ENCODE assay signal across 25 mouse cellular contexts in the genomic region with DNA sequence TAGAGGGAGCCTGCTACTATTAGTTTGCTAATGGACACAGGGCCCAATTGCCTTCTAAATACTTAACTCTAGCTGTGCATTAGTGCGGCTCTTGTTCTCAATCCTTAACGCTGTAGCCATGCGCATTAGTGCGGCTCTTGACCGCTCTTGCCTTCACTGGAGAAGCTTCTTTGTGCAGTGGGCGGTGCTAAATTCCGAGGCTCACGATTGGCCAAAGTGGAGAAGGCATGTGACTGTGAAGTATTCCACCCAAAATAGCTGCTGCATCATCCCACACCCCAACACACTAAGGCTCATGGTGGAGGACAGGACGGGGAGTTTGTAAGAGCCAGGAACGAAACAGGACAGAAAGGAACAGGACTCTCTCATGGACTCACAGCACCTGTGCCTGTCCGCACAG. TPM values are rescaled to one million over a fixed set of nuclear protein-coding genes. Genes with fewer than 3 reads are reported as not detected.
DNase-seq lines count a peak whose midpoint lies in the region; ATAC-seq lines count a peak whose summit lies in the region.
"Had no signal": no experiment of that assay in that cellular context is flagged by ENCODE, and none has a peak within 500 bp of the region (broad histone marks: within the 10 kb centered on the region; RNA-seq: fewer than 3 reads in every experiment).

No protein-coding gene starts in this region.

- H3K27me3 ChIP-seq in heart, embryonic 10.5 days (ENCODE audit: insufficient read depth, poor library complexity, severe bottlenecking): 0 out of 2 replicates have a peak, but pooled peaks cover 8% of the 10 kb centered on the region
- H3K27me3 ChIP-seq in heart, embryonic 11.5 days (ENCODE audit: control insufficient read depth, insufficient read depth, low read length): no peaks in the 10 kb centered on the region
- H3K27me3 ChIP-seq in liver, embryonic 11.5 days (replicated peaks; ENCODE audit: control insufficient read depth, insufficient read depth, low read length): no peaks in the 10 kb centered on the region
- H3K27me3 ChIP-seq in embryonic facial prominence, embryonic 10.5 days (replicated peaks; ENCODE audit: low read depth, poor library complexity, severe bottlenecking): no peaks in the 10 kb centered on the region
- H3K27me3 ChIP-seq: CH12.LX; forebrain, embryonic 12.5 days; neural tube, embryonic 12.5 days; Patski had no signal

- no peak overlapping the region for H3K27ac ChIP-seq in heart, embryonic 10.5 days
- no peak overlapping the region for H3K27ac ChIP-seq in heart, embryonic 11.5 days (ENCODE audit: low read depth, low read length)
- H3K27ac ChIP-seq in liver, embryonic 11.5 days (ENCODE audit: low read depth, low read length): no peak overlapping the region
- no peak overlapping the region for H3K27ac ChIP-seq in embryonic facial prominence, embryonic 10.5 days (replicated peaks)
- H3K27ac ChIP-seq: forebrain, embryonic 12.5 days; heart, adult 2 months; hindbrain, postnatal 0 days; layer of hippocampus, adult 2 months; neural tube, embryonic 12.5 days had no signal

- no peak overlapping the region for H3K4me2 ChIP-seq in heart, embryonic 11.5 days
- H3K4me2 ChIP-seq in liver, embryonic 11.5 days: no peak overlapping the region
- H3K4me2 ChIP-seq: forebrain, embryonic 12.5 days; lung, embryonic 14.5 days; neural tube, embryonic 12.5 days had no signal

- no peaks in the 10 kb centered on the region for H3K9me3 ChIP-seq in heart, embryonic 10.5 days
- H3K9me3 ChIP-seq in heart, embryonic 11.5 days (replicated peaks; ENCODE audit: control insufficient read depth, low read length): no peaks in the 10 kb centered on the region; the same call in 1 of the 2 replicates
- H3K9me3 ChIP-seq in liver, embryonic 11.5 days (ENCODE audit: control insufficient read depth, low read length): no peaks in the 10 kb centered on the region
- H3K9me3 ChIP-seq in embryonic facial prominence, embryonic 10.5 days: no peaks in the 10 kb centered on the region; the same call in 1 of the 2 replicates
- H3K9me3 ChIP-seq: neural tube, embryonic 12.5 days had no signal

- no peak for ATAC-seq in heart, embryonic 11.5 days (replicated peaks; ENCODE audit: insufficient number of reproducible peaks, low FRiP score, low TSS enrichment)
- ATAC-seq in liver, embryonic 11.5 days (replicated peaks; ENCODE audit: low FRiP score): no peak
- ATAC-seq: hindbrain, postnatal 0 days; Patski had no signal

- H3K4me3 ChIP-seq in heart, embryonic 10.5 days: no peak overlapping the region
- no peak overlapping the region for H3K4me3 ChIP-seq in heart, embryonic 11.5 days (ENCODE audit: low read depth, low read length)
- no peak overlapping the region for H3K4me3 ChIP-seq in liver, embryonic 11.5 days (ENCODE audit: low read depth, low read length)
- no peak overlapping the region for H3K4me3 ChIP-seq in embryonic facial prominence, embryonic 10.5 days
- H3K4me3 ChIP-seq: forebrain, embryonic 12.5 days; heart, adult 2 months; layer of hippocampus, adult 2 months; neural tube, embryonic 12.5 days had no signal

- H3K4me1 ChIP-seq in heart, embryonic 10.5 days: peaks cover 8% of the 10 kb centered on the region; the same call in 1 of the 2 replicates
- H3K4me1 ChIP-seq in heart, embryonic 11.5 days (ENCODE audit: control insufficient read depth, insufficient read depth, low read length): no peaks in the 10 kb centered on the region
- no peaks in the 10 kb centered on the region for H3K4me1 ChIP-seq in liver, embryonic 11.5 days (replicated peaks; ENCODE audit: control insufficient read depth, insufficient read depth, low read length)
- peaks cover 10% of the 10 kb centered on the region; the same call in 1 of the 2 replicates for H3K4me1 ChIP-seq in embryonic facial prominence, embryonic 10.5 days
- H3K4me1 ChIP-seq: forebrain, embryonic 12.5 days; neural tube, embryonic 12.5 days had no signal

- WGBS in heart, embryonic 10.5 days: 74% methylated on average over 11 of the region's 11 CpGs
- WGBS in heart, embryonic 11.5 days (ENCODE audit: insufficient replicate concordance): 76% methylated on average over 11 of the region's 11 CpGs
- WGBS in liver, embryonic 11.5 days: 84% methylated on average over 11 of the region's 11 CpGs
- 87% methylated on average over 11 of the region's 11 CpGs for WGBS in embryonic facial prominence, embryonic 10.5 days

- peak; percentile 78 for DNase-seq in heart, embryonic 10.5 days (ENCODE audit: low spot score)
- peak; percentile 27 for DNase-seq in liver, embryonic 11.5 days (ENCODE audit: low spot score)
- DNase-seq in liver (no peak), ES-CJ7 (ENCODE audit: low read depth, low spot score) (peak; percentile 59)
- DNase-seq in embryonic facial prominence, embryonic 10.5 days (ENCODE audit: low spot score): peak; percentile 9
- DNase-seq in natural killer cell, adult 2 months (ENCODE audit: low spot score in 2 of 2): no peak
- DNase-seq: adrenal gland, postnatal 25 days; cerebellum, adult 11-12 months; cerebellum, postnatal 25 days; gastrocnemius, postnatal 10 days; heart, adult 2 months; kidney, adult 18-20 months; kidney, postnatal 10 days; layer of hippocampus, postnatal 36 days; lung, embryonic 14.5 days; lung, postnatal 36 days; thymus, adult 18-20 months; thymus, postnatal 4 days had no signal

- no peak overlapping the region for H3K9ac ChIP-seq in heart, embryonic 11.5 days (ENCODE audit: low read depth, low read length)
- H3K9ac ChIP-seq in liver, embryonic 11.5 days (ENCODE audit: low read depth, low read length): no peak overlapping the region
- H3K9ac ChIP-seq: forebrain, embryonic 12.5 days; lung, embryonic 14.5 days; neural tube, embryonic 12.5 days had no signal

- no peaks in the 10 kb centered on the region for H3K36me3 ChIP-seq in heart, embryonic 10.5 days
- no peaks in the 10 kb centered on the region for H3K36me3 ChIP-seq in heart, embryonic 11.5 days (ENCODE audit: control insufficient read depth, insufficient read depth, low read length)
- no peaks in the 10 kb centered on the region for H3K36me3 ChIP-seq in liver, embryonic 11.5 days (ENCODE audit: control insufficient read depth, insufficient read depth, low read length)
- no peaks in the 10 kb centered on the region for H3K36me3 ChIP-seq in embryonic facial prominence, embryonic 10.5 days (replicated peaks)
- H3K36me3 ChIP-seq: forebrain, embryonic 12.5 days; neural tube, embryonic 12.5 days had no signal

RNA-seq across cellular contexts. Expression of a gene that starts 58.4 kb away (rescaled TPM):
- 89.4 and 98.5 TPM in 2 replicates for polyA plus RNA-seq in heart, embryonic 10.5 days (2016; fragmentation: Nextera tagmentation; extraction: Ambion mirVana)
- 101 and 106 TPM in 2 replicates for polyA plus RNA-seq in heart, embryonic 11.5 days (2014; fragmentation: Nextera tagmentation; extraction: Ambion mirVana)
- 75.1 and 77.3 TPM in 2 replicates for polyA plus RNA-seq in liver, embryonic 11.5 days (2014; fragmentation: Nextera tagmentation; extraction: Ambion mirVana)
- 140 TPM in 2 replicates for polyA plus RNA-seq in embryonic facial prominence, embryonic 10.5 days (2016; fragmentation: Nextera tagmentation; extraction: Ambion mirVana)

Comparison
In these comparisons a context has a peak if more than half of its experiments do, and no peak if none do; other contexts are left out.
1. DNase-seq: peak in heart, embryonic 10.5 days (single experiment), liver, embryonic 11.5 days (single experiment), ES-CJ7 (single experiment) and embryonic facial prominence, embryonic 10.5 days (single experiment); none in liver (single experiment) and natural killer cell, adult 2 months (0 of 2).